Mouse (Mus musculus): ENCODE results near the gene Larp1b.

GRCm38 (mm10) chr3:41065320-41065719, 115.7 kb downstream of the Larp1b start:
- TF ChIP-seq CTCF (IDR thresholded peaks at IDR 0.05; ENCODE audit: low read depth) (no peak), EP300 (optimal IDR thresholded peaks at IDR 0.05) (no peak)
